Mouse (Mus musculus): ENCODE results near the gene Rmi2. TPM values are rescaled to one million over a fixed set of nuclear protein-coding genes. Genes with fewer than 3 reads are reported as not detected.
A peak's percentile ranks its signal among the peaks of the same experiment; 100 is the strongest.

Gene Rmi2
- total and polyA plus RNA-seq, 3 experiments: 2.8 to 8.0 TPM; not detected in 1

DNA sequence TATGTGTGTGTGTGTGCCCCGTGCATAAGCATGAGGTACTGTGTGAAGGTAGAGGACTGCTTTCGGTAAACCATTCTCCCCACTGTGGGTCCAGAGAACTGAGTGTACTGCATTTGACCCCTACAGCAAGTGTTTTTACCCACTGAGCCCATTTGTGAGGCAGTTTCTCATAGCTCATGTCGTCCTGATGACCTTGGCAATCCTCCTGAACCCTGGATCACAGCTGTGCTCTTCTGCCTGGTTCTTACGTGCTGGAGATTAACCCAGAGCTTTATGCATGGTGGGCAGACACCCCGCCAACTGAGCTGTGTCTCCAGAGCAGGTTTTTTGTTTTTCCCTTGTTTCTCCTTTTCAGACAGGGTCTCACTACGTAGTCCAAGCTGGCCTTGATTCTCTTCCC, 11.1 kb downstream of the Rmi2 start:
- no peaks in the 10 kb centered on the region for H3K27me3 ChIP-seq (ENCODE audit: control insufficient read depth in 1 of 2, insufficient read depth in 2 of 2, low read length in 2 of 2)
- DNase-seq (ENCODE audit: low read depth, low spot score): no peak
- peaks cover 0 to 10% of the 10 kb centered on the region in 2 experiments; a peak in 2 of 4 replicates for H3K4me1 ChIP-seq (ENCODE audit: control insufficient read depth in 1 of 2, insufficient read depth in 2 of 2, low read length in 2 of 2)
- no peak overlapping the region for H3K4me3 ChIP-seq (ENCODE audit: control insufficient read depth in 1 of 2, insufficient read depth in 1 of 2, low read depth in 2 of 2, low read length in 2 of 2)
- no peak for TF ChIP-seq ZNF384 (IDR thresholded peaks at IDR 0.05; ENCODE audit: low read depth, low read length)
- TF ChIP-seq SIN3A (IDR thresholded peaks at IDR 0.05; ENCODE audit: low read length): no peak
- TF ChIP-seq POLR2AphosphoS2 (IDR thresholded peaks at IDR 0.05; ENCODE audit: low read length): no peak
- TF ChIP-seq ZKSCAN1 (IDR thresholded peaks at IDR 0.05; ENCODE audit: low read depth, low read length): no peak
- TF ChIP-seq BHLHE40 (IDR thresholded peaks at IDR 0.05; ENCODE audit: borderline replicate concordance, low read depth, low read length): no peak
- TF ChIP-seq CHD2 (IDR thresholded peaks at IDR 0.05; ENCODE audit: low read length): no peak
- TF ChIP-seq UBTF (IDR thresholded peaks at IDR 0.05; ENCODE audit: borderline replicate concordance, insufficient read depth, low read depth, low read length): no peak
- TF ChIP-seq ETS1 (IDR thresholded peaks at IDR 0.05; ENCODE audit: low read depth, low read length): no peak
- no peak for TF ChIP-seq SMC3 (IDR thresholded peaks at IDR 0.05; ENCODE audit: low read depth, low read length)
- TF ChIP-seq USF1 (IDR thresholded peaks at IDR 0.05; ENCODE audit: low read depth, low read length): no peak
- TF ChIP-seq TCF12 (IDR thresholded peaks at IDR 0.05; ENCODE audit: low read depth, low read length): no peak
- TF ChIP-seq MAFK (IDR thresholded peaks at IDR 0.05; ENCODE audit: borderline replicate concordance, low read depth, low read length): no peak
- no peak for TF ChIP-seq NELFE (IDR thresholded peaks at IDR 0.05; ENCODE audit: low read depth, low read length)
- TF ChIP-seq POLR2A (IDR thresholded peaks at IDR 0.05; ENCODE audit: control insufficient read depth in 1 of 2, insufficient read depth in 1 of 2, low read depth in 1 of 2, low read length in 2 of 2, poor library complexity in 1 of 2): no peak
- no peak for TF ChIP-seq CHD1 (IDR thresholded peaks at IDR 0.05; ENCODE audit: low read depth, low read length)
- no peak for TF ChIP-seq HCFC1 (IDR thresholded peaks at IDR 0.05; ENCODE audit: low read depth, low read length)
- TF ChIP-seq MAZ (IDR thresholded peaks at IDR 0.05; ENCODE audit: low read depth, low read length): no peak
- no peak for TF ChIP-seq GATA1 (IDR thresholded peaks at IDR 0.05; ENCODE audit: low read depth, low read length)
- no peak for TF ChIP-seq MXI1 (IDR thresholded peaks at IDR 0.05; ENCODE audit: low read depth, low read length)
- no peak overlapping the region for H3K9ac ChIP-seq (ENCODE audit: control insufficient read depth, low read depth, low read length, poor library complexity, severe bottlenecking)
- H3K36me3 ChIP-seq (ENCODE audit: control insufficient read depth in 1 of 2, insufficient read depth in 2 of 2, low read length in 2 of 2): 0 out of 4 replicates have a peak, but pooled peaks cover 0 to 3% of the 10 kb centered on the region in 2 experiments
- no peaks in the 10 kb centered on the region for H3K9me3 ChIP-seq (replicated peaks; ENCODE audit: insufficient read depth, low read length)
- H3K27ac ChIP-seq (ENCODE audit: control insufficient read depth, low read depth, low read length): no peak overlapping the region
- no peaks in the 10 kb centered on the region for H3K79me2 ChIP-seq (ENCODE audit: control insufficient read depth, insufficient read depth, low read length, poor library complexity)

DNA sequence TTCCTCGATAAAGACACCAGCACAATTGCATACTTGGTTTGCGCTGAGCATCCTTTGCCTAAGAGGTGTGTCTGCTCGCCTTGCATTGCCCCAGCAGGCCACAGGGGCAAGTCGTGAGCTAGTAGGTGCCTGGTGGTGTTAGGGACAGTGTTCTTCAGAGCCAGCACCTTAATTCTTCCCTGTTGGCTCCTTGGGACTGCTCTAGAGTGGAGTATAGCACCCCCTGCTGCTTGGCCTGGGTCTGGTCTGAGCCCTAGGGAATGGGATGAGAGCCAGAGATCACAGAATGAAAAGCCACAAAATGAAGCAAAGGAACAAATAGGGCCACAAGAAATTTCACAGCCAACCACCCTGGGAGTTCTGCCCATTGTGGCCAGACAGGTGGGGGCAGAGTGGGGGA, 11.6 kb downstream of the Rmi2 start:
- H3K36me3 ChIP-seq (ENCODE audit: control insufficient read depth in 1 of 2, insufficient read depth in 2 of 2, low read length in 2 of 2): 0 out of 4 replicates have a peak, but pooled peaks cover 0 to 3% of the 10 kb centered on the region in 2 experiments
- peak; percentile 58 for DNase-seq (ENCODE audit: low read depth, low spot score)
- no peak overlapping the region for H3K4me3 ChIP-seq (ENCODE audit: control insufficient read depth in 1 of 2, insufficient read depth in 1 of 2, low read depth in 2 of 2, low read length in 2 of 2)
- H3K27ac ChIP-seq (ENCODE audit: control insufficient read depth, low read depth, low read length): no peak overlapping the region
- H3K79me2 ChIP-seq (ENCODE audit: control insufficient read depth, insufficient read depth, low read length, poor library complexity): no peaks in the 10 kb centered on the region
- peak; percentile 77 for TF ChIP-seq SMC3 (IDR thresholded peaks at IDR 0.05; ENCODE audit: low read depth, low read length)
- no peak for TF ChIP-seq POLR2A (IDR thresholded peaks at IDR 0.05; ENCODE audit: control insufficient read depth in 1 of 2, insufficient read depth in 1 of 2, low read depth in 1 of 2, low read length in 2 of 2, poor library complexity in 1 of 2)
- peak; percentile 68 for TF ChIP-seq RAD21 (IDR thresholded peaks at IDR 0.05; ENCODE audit: low read depth, low read length)
- TF ChIP-seq CTCF (IDR thresholded peaks at IDR 0.05 in 2 of 3, conservative IDR thresholded peaks at IDR 0.05 in 1 of 3; ENCODE audit: control insufficient read depth in 1 of 3, insufficient read depth in 1 of 3, low read depth in 2 of 3, low read length in 3 of 3, poor library complexity in 1 of 3, severe bottlenecking in 1 of 3): peak; percentile 60 to 78 (median 74)
- peak; percentile 44; the same call in 1 of the 2 replicates for TF ChIP-seq ZC3H11A (IDR thresholded peaks at IDR 0.05; ENCODE audit: low read depth, low read length)
- no peak overlapping the region for H3K9ac ChIP-seq (ENCODE audit: control insufficient read depth, low read depth, low read length, poor library complexity, severe bottlenecking)
- H3K4me1 ChIP-seq (ENCODE audit: control insufficient read depth in 1 of 2, insufficient read depth in 2 of 2, low read length in 2 of 2): peaks cover 0 to 10% of the 10 kb centered on the region in 2 experiments; a peak in 2 of 4 replicates
- no peaks in the 10 kb centered on the region for H3K27me3 ChIP-seq (ENCODE audit: control insufficient read depth in 1 of 2, insufficient read depth in 2 of 2, low read length in 2 of 2)
- no peaks in the 10 kb centered on the region for H3K9me3 ChIP-seq (replicated peaks; ENCODE audit: insufficient read depth, low read length)
